Mouse (Mus musculus) forebrain, embryonic 14.5 days (tissue): ENCODE data around the gene Akap8l. TPM values are rescaled to one million over a fixed set of nuclear protein-coding genes. Genes with fewer than 3 reads are reported as not detected.

Experiments used
- ATAC-seq: fragments of 200-750 bp; cut with Nextera tagmentation; 2 replicates; pipeline ENCODE4 v1.8.0; 2017; ENCODE audit warnings: mild to moderate bottlenecking, moderate library complexity
- DNase-seq: peaks from one replicate; pipeline ENCODE4 v3.0.0-alpha.2; 2015; ENCODE audit warnings: low spot score
- H3K27ac ChIP-seq: fragments of 300-500 bp; sonication (generic); 2 replicates; pipeline ENCODE4 v1.5.1; 2014; ENCODE audit warnings: low read depth, mild to moderate bottlenecking, control low read depth, low read length, moderate library complexity
- H3K27me3 ChIP-seq: fragments of 300-500 bp; sonication (generic); replicated peaks from 2 replicates; pipeline ENCODE4 v1.6.1; 2014; ENCODE audit warnings: low read length, control low read depth, mixed read lengths; ENCODE audit not compliant: control insufficient read depth, insufficient read depth
- H3K36me3 ChIP-seq: fragments of 300-500 bp; sonication (generic); 2 replicates; pipeline ENCODE4 v1.6.1; 2014; ENCODE audit warnings: low read length, control low read depth; ENCODE audit not compliant: control insufficient read depth, insufficient read depth
- H3K4me1 ChIP-seq: fragments of 300-500 bp; sonication (generic); 2 replicates; pipeline ENCODE4 v1.6.1; 2014; ENCODE audit warnings: antibody characterized with exemption, low read length, control low read depth; ENCODE audit not compliant: control insufficient read depth, insufficient read depth
- H3K4me2 ChIP-seq: fragments of 300-500 bp; sonication (generic); 2 replicates; pipeline ENCODE4 v1.6.1; 2014; ENCODE audit warnings: mild to moderate bottlenecking, control low read depth, low read length
- H3K4me3 ChIP-seq: fragments of 300-500 bp; sonication (generic); 2 replicates; pipeline ENCODE4 v1.5.1; 2014; ENCODE audit warnings: low read depth, low read length, control low read depth
- H3K9ac ChIP-seq: fragments of 300-500 bp; sonication (generic); 2 replicates; pipeline ENCODE4 v1.6.1; 2014; ENCODE audit warnings: mild to moderate bottlenecking, low read length, control low read depth, moderate library complexity
- H3K9me3 ChIP-seq: fragments of 300-500 bp; sonication (generic); replicated peaks from 2 replicates; pipeline ENCODE4 v1.6.1; 2016; ENCODE audit warnings: low read length, control low read depth, mixed read lengths; ENCODE audit not compliant: control insufficient read depth
- WGBS: fragments of 180-500 bp; shearing (Covaris S2); extraction: QIAGEN DNeasy Blood & Tissue Kit; methylation state at CpG from one replicate; pipeline ENCODE4 v1.1.7; 2014; 5-methylcytosine and 5-hydroxymethylcytosine counted together
- polyA plus RNA-seq: library from polyadenylated mRNA; unstranded; fragments of >200 nt; fragmentation: Nextera tagmentation; extraction: Ambion mirVana; gene quantifications from 2 replicates; pipeline ENCODE4 v1.2.1, GENCODE M21; 2014

Akap8l gene
- polyA plus RNA-seq, 1 experiment from 2014 or later = 66.6 TPM

- DNase-seq = peak; percentile 52
- no peak overlapping the region for H3K9ac ChIP-seq
- H3K36me3 ChIP-seq = peaks cover 55% of the 10 kb centered on the region
- H3K9me3 ChIP-seq = no peaks in the 10 kb centered on the region
- no peaks in the 10 kb centered on the region for H3K4me1 ChIP-seq
- no peaks in the 10 kb centered on the region for H3K27me3 ChIP-seq
- no peak overlapping the region for H3K4me2 ChIP-seq
- WGBS = 73% methylated on average over 7 of the region's 7 CpGs
- peak; percentile 18; the same call in 1 of the 2 replicates for ATAC-seq
- H3K4me3 ChIP-seq = no peak overlapping the region
- no peak overlapping the region for H3K27ac ChIP-seq
Measured at GRCm38 (mm10) chr17:32382576-32382975, 32.2 kb upstream of the Akap8l start.

DNA sequence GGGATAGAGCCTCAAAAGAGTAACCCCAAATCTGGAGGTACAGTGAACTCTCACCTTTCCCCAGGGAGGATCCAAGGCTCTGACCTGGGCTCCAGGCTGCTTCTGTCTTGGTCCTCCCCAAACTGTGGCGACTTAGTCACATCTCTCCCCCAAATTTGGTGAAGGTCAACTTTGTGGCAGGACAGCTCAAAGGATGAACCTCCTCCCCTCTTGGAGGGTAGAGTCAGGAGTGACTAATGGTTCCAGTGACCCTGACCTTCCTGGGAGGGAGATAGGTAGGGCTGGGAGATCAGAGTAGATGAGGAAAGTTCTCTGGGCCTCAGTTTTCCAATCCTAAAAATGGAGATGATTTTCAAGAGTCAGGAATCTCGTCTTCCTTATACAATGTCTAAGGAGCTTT, 28.4 kb upstream of the Akap8l start:
- DNase-seq (no peak), ATAC-seq (no peak)
- Histone ChIP-seq H3K4me2 (no peak overlapping the region), H3K27me3 (no peaks in the 10 kb centered on the region), H3K4me1 (no peaks in the 10 kb centered on the region), H3K27ac (no peak overlapping the region), H3K36me3 (peaks cover 46% of the 10 kb centered on the region), H3K9me3 (no peaks in the 10 kb centered on the region), H3K9ac (no peak overlapping the region), H3K4me3 (no peak overlapping the region)
- 71% methylated on average over 2 of the region's 2 CpGs for WGBS

DNA sequence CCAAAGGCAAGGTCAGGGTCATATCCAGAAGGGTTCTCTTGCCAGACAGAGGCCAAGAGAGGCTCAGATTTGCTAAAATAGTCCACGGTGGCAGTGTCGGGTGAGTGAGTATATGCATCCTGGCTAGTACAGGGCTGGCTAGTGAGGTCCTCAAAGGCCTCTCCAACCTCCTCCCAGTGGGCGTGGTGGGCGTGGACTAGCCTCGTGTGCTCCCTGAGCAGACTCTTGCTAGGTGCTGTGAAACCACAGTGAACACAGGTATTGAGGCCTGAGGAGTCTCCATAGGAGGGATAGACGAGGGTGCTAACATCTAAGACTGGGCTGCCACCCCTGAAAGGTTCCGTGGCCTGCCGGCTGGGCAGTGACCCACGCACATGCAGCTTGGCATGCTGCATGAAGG, 26.7 kb upstream of the Akap8l start:
- Histone ChIP-seq H3K4me2 (no peak overlapping the region), H3K9ac (no peak overlapping the region), H3K36me3 (peaks cover 36% of the 10 kb centered on the region), H3K9me3 (no peaks in the 10 kb centered on the region), H3K27me3 (no peaks in the 10 kb centered on the region), H3K27ac (no peak overlapping the region), H3K4me1 (no peaks in the 10 kb centered on the region), H3K4me3 (no peak overlapping the region)
- 88% methylated on average over 9 of the region's 9 CpGs for WGBS
- ATAC-seq (no peak), DNase-seq (no peak)

DNA sequence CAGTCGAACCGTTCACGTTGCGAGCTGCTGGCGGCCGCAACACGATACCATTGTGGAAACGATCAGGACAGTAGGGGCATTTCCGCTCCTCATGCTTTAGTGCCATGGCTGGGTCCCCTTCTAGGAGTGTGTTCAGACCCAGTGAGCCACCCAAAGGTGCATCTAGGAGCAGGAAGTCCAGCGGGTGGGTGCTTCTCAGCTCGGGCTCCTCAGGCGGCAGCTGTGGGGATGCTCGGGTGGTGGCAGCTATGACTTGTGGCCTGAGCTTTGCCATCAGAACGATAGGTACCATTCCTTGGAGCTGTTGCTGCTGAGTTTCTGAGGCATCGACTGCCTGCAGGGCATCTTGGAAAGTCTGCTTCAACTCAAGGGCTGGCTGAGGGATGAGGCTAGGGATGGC, 26.1 kb upstream of the Akap8l start:
- DNase-seq = no peak
- H3K4me2 ChIP-seq = no peak overlapping the region
- ATAC-seq = no peak
- H3K36me3 ChIP-seq = peaks cover 36% of the 10 kb centered on the region
- H3K9me3 ChIP-seq = no peaks in the 10 kb centered on the region
- H3K4me3 ChIP-seq = no peak overlapping the region
- H3K9ac ChIP-seq = no peak overlapping the region
- H3K27me3 ChIP-seq = no peaks in the 10 kb centered on the region
- WGBS = 82% methylated on average over 15 of the region's 15 CpGs
- no peaks in the 10 kb centered on the region for H3K4me1 ChIP-seq
- no peak overlapping the region for H3K27ac ChIP-seq

- 0 out of 2 replicates have a peak overlapping the region, but pooled peaks have one; percentile 21 for H3K27ac ChIP-seq
Measured at GRCm38 (mm10) chr17:32368991-32369578, 18.7 kb upstream of the Akap8l start.

GRCm38 (mm10) chr17:32367706-32368105, 17.3 kb upstream of the Akap8l start:
- Histone ChIP-seq H3K27ac (no peak overlapping the region), H3K9ac (no peak overlapping the region), H3K27me3 (no peaks in the 10 kb centered on the region), H3K4me1 (peaks cover 8% of the 10 kb centered on the region), H3K36me3 (0 out of 2 replicates have a peak, but pooled peaks cover 8% of the 10 kb centered on the region), H3K4me3 (no peak overlapping the region), H3K9me3 (no peaks in the 10 kb centered on the region), H3K4me2 (no peak overlapping the region)
- DNase-seq (no peak), ATAC-seq (no peak)
- WGBS = 90% methylated on average over 11 of the region's 11 CpGs

More at GRCm38 (mm10) chr17:32368991-32369578, 18.7 kb upstream of the Akap8l start:
- H3K27me3 ChIP-seq = no peaks in the 10 kb centered on the region
- 12% methylated on average over 11 of the region's 17 CpGs for WGBS
- no peaks in the 10 kb centered on the region for H3K4me1 ChIP-seq
- H3K9ac ChIP-seq = peak overlapping the region; percentile 40; the same call in 1 of the 2 replicates
- H3K4me2 ChIP-seq = peak overlapping the region; percentile 40
- DNase-seq (no peak), ATAC-seq (no peak)
- 0 out of 2 replicates have a peak, but pooled peaks cover 7% of the 10 kb centered on the region for H3K36me3 ChIP-seq
- no peaks in the 10 kb centered on the region for H3K9me3 ChIP-seq
- peak overlapping the region; percentile 18 for H3K4me3 ChIP-seq

- H3K4me2 ChIP-seq = no peak overlapping the region
- no peak overlapping the region for H3K9ac ChIP-seq
- H3K36me3 ChIP-seq = peaks cover 32% of the 10 kb centered on the region
- no peaks in the 10 kb centered on the region for H3K9me3 ChIP-seq
- DNase-seq (no peak), ATAC-seq (no peak)
- no peak overlapping the region for H3K4me3 ChIP-seq
- whole genome bisulfite sequencing = 82% methylated on average over 1 of the region's 1 CpGs
- peaks cover 15% of the 10 kb centered on the region for H3K4me1 ChIP-seq
- H3K27me3 ChIP-seq = no peaks in the 10 kb centered on the region
- H3K27ac ChIP-seq = no peak overlapping the region
Measured at GRCm38 (mm10) chr17:32365296-32365695, 14.9 kb upstream of the Akap8l start.

GRCm38 (mm10) chr17:32364850-32365249, 14.4 kb upstream of the Akap8l start:
- Histone ChIP-seq H3K9me3 (no peaks in the 10 kb centered on the region), H3K4me1 (peaks cover 15% of the 10 kb centered on the region), H3K36me3 (peaks cover 36% of the 10 kb centered on the region), H3K4me2 (peak overlapping the region; percentile 42), H3K27ac (peak overlapping the region; percentile 74; the same call in 1 of the 2 replicates), H3K27me3 (no peaks in the 10 kb centered on the region), H3K4me3 (peak overlapping the region; percentile 87), H3K9ac (peak overlapping the region; percentile 96; the same call in 1 of the 2 replicates)
- ATAC-seq = peak; percentile 13; the same call in 1 of the 2 replicates
- no peak for DNase-seq
- WGBS = 64% methylated on average over 5 of the region's 5 CpGs

DNA sequence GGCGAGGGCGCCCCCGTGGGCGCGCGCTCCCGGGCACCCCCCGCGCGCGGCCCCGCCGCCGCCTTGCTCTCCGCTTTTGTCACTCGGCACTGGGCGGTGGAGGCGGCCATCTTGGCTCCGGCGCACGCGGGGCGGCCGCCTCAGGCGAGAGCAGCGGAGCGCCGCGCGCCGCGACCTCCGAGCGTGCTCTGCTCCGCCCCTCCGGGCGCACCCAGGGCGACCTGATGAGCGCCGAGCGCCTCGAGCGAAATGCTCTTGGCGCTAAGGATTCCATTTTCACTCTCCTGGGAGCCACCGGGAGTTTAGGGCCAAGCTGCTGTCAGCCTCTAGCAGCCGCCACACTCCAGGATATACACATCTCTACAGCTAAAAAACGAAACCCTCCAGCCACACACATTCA, 13.9 kb upstream of the Akap8l start:
- no peaks in the 10 kb centered on the region for H3K27me3 ChIP-seq
- peak overlapping the region; percentile 87 for H3K4me3 ChIP-seq
- H3K4me1 ChIP-seq = peaks cover 15% of the 10 kb centered on the region
- DNase-seq (peak; percentile 97), ATAC-seq (peak; percentile 97)
- H3K27ac ChIP-seq = peak overlapping the region; percentile 74
- peak overlapping the region; percentile 96 for H3K9ac ChIP-seq
- 3% methylated on average over 19 of the region's 47 CpGs for WGBS
- peaks cover 41% of the 10 kb centered on the region for H3K36me3 ChIP-seq
- H3K4me2 ChIP-seq = peak overlapping the region; percentile 92
- H3K9me3 ChIP-seq = no peaks in the 10 kb centered on the region
